Mouse (Mus musculus) C2C12 (cell line): Measurements from ENCODE around the gene Abhd12. TPM values are rescaled to one million over a fixed set of nuclear protein-coding genes. Genes with fewer than 3 reads are reported as not detected.

Experiments used
- H3K27me3 ChIP-seq: one replicate; pipeline ENCODE4 v1.6.1; 2011; ENCODE audit not compliant: control insufficient read depth, insufficient read depth, insufficient read length
- H3K36me3 ChIP-seq: one replicate; pipeline ENCODE4 v1.6.1; 2011; ENCODE audit not compliant: control insufficient read depth, insufficient read depth
- H3K4me3 ChIP-seq: one replicate; pipeline ENCODE4 v1.5.1; 2011; ENCODE audit warnings: mild to moderate bottlenecking, control low read depth; ENCODE audit not compliant: poor library complexity, insufficient read depth, severe bottlenecking
- H3K79me2 ChIP-seq: one replicate; pipeline ENCODE4 v1.6.1; 2011; ENCODE audit not compliant: control insufficient read depth, insufficient read depth
- H3K79me3 ChIP-seq: one replicate; pipeline ENCODE4 v1.6.1; 2011; ENCODE audit warnings: low read depth, control low read depth
- H3ac ChIP-seq: one replicate; pipeline ENCODE3; 2011; ENCODE audit warnings: low read depth; ENCODE audit not compliant: control insufficient read depth, insufficient read length
- CEBPB ChIP-seq: IDR thresholded peaks from one replicate; pipeline ENCODE4 v1.6.1; 2011; ENCODE audit warnings: low read depth, mild to moderate bottlenecking, control low read depth, moderate library complexity
- CTCF ChIP-seq: IDR thresholded peaks from one replicate; pipeline ENCODE4 v1.5.1; 2011; ENCODE audit not compliant: control insufficient read depth, insufficient read depth, insufficient read length
- FOSL1 ChIP-seq: IDR thresholded peaks from one replicate; pipeline ENCODE4 v1.8.0; 2011; ENCODE audit warnings: mild to moderate bottlenecking, low read length; ENCODE audit not compliant: poor library complexity, insufficient read depth, severe bottlenecking
- MAX ChIP-seq: IDR thresholded peaks from one replicate; pipeline ENCODE4 v1.6.1; 2011; ENCODE audit warnings: mild to moderate bottlenecking, control low read depth
- MYOD1 ChIP-seq: IDR thresholded peaks from one replicate; pipeline ENCODE4 v1.6.1; 2011; ENCODE audit warnings: low read depth; ENCODE audit not compliant: control insufficient read depth, insufficient read length
- MYOG ChIP-seq: IDR thresholded peaks from one replicate; pipeline ENCODE4 v1.6.1; 2011; ENCODE audit not compliant: control insufficient read depth, insufficient read length; ENCODE audit errors: extremely low read depth
- USF1 ChIP-seq: IDR thresholded peaks from one replicate; pipeline ENCODE4 v1.6.1; 2011; ENCODE audit warnings: low read depth, mild to moderate bottlenecking, control low read depth, moderate library complexity
- polyA plus RNA-seq: library from polyadenylated mRNA; unstranded; fragments of >200 nt; fragmentation: generic; extraction: Trizol; gene quantifications from one replicate; pipeline ENCODE4 v1.2.1, GENCODE M21; 2012; ENCODE audit warnings: missing spikeins

Gene Abhd12
- polyA plus RNA-seq, 1 experiment = 62.7 TPM

GRCm38 (mm10) chr2:150786251-150787180, 118.0 kb downstream of the Abhd12 start, which contains the start of gene Pygb:
Gene Pygb, plus strand, starts transcription at chr2:150786735.
- TF ChIP-seq FOSL1 (no peak), MYOD1 (no peak), CEBPB (no peak), MYOG (no peak), MAX (no peak), USF1 (no peak), CTCF (no peak)
- H3ac ChIP-seq = peak within 1 kb of the TSS; percentile 100
- no peaks in the 10 kb centered on the region for H3K79me3 ChIP-seq
- H3K36me3 ChIP-seq = peaks cover 3% of the 10 kb centered on the region
- H3K4me3 ChIP-seq = peak within 1 kb of the TSS; percentile 79
- H3K27me3 ChIP-seq = no peaks in the 10 kb centered on the region
- H3K79me2 ChIP-seq = peaks cover 21% of the 10 kb centered on the region

GRCm38 (mm10) chr2:150782801-150783200, 121.7 kb downstream of the Abhd12 start:
- TF ChIP-seq USF1 = no peak
- TF ChIP-seq CEBPB = no peak
- TF ChIP-seq MYOG = no peak
- no peak for TF ChIP-seq FOSL1
- no peak for TF ChIP-seq MAX
- no peak for TF ChIP-seq MYOD1
- TF ChIP-seq CTCF = no peak
- H3K36me3 ChIP-seq = no peaks in the 10 kb centered on the region
- H3K27me3 ChIP-seq = no peaks in the 10 kb centered on the region
- H3K79me3 ChIP-seq = no peaks in the 10 kb centered on the region
- H3K79me2 ChIP-seq = peaks cover 10% of the 10 kb centered on the region
- no peak overlapping the region for H3ac ChIP-seq
- H3K4me3 ChIP-seq = no peak overlapping the region

Other genes with a start within 250 kb of the Abhd12 start
- gene Acss1, start 236.2 kb downstream of the Abhd12 start, polyA plus RNA-seq = not detected
- not detected for gene Vsx1, start 215.4 kb downstream of the Abhd12 start, polyA plus RNA-seq
- gene Entpd6, start 155.7 kb downstream of the Abhd12 start, polyA plus RNA-seq = 10.3 TPM
- 39.0 TPM for gene Pygb, start 118.0 kb downstream of the Abhd12 start, polyA plus RNA-seq
- 31.3 TPM for gene Gins1, start 659 bp upstream of the Abhd12 start, polyA plus RNA-seq
- 4.5 TPM for gene Ninl, start 134.6 kb upstream of the Abhd12 start, polyA plus RNA-seq
- gene Nanp, start 134.7 kb upstream of the Abhd12 start, polyA plus RNA-seq = 7.2 TPM
- gene Gm14151, start 187.6 kb upstream of the Abhd12 start, polyA plus RNA-seq = not detected
- not detected for gene Gm14147, start 193.5 kb upstream of the Abhd12 start, polyA plus RNA-seq